19 mouse cellular contexts compared by ENCODE assay signal in the genomic region with DNA sequence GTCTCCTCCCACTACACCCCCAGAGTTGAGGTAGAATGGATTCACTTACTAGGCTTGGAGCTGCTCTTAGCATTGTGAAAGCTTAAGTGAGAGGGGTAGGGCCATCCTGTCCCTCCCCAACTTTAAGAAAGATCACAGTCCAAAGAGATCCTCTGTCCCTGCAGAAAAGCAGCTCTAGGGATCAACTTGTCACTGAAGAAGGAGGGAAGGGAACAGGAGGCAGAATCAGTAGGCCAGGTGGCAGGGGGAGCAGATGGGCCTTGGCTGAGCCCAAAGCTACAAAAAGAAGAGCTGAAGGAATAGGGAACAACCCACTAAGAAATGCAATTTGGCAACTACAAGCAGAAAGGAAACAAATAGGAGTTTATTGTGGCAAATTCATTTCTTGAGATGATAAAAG.
DNase-seq lines count a peak whose midpoint lies in the region; ATAC-seq lines count a peak whose summit lies in the region.
"Had no signal": no experiment of that assay in that cellular context is flagged by ENCODE, and none has a peak within 500 bp of the region (broad histone marks: within the 10 kb centered on the region; RNA-seq: fewer than 3 reads in every experiment).

No protein-coding gene starts in this region.

- no peaks in the 10 kb centered on the region for H3K36me3 ChIP-seq in forebrain, embryonic 13.5 days (ENCODE audit: poor library complexity, severe bottlenecking)
- no peaks in the 10 kb centered on the region for H3K36me3 ChIP-seq in forebrain, embryonic 10.5 days (replicated peaks)
- H3K36me3 ChIP-seq: embryonic facial prominence, embryonic 13.5 days; limb, embryonic 10.5 days; midbrain, embryonic 12.5 days; neural tube, embryonic 13.5 days had no signal

- H3K9me3 ChIP-seq in forebrain, embryonic 13.5 days (replicated peaks) = no peaks in the 10 kb centered on the region
- H3K9me3 ChIP-seq in forebrain, embryonic 10.5 days = no peaks in the 10 kb centered on the region
- H3K9me3 ChIP-seq: embryonic facial prominence, embryonic 13.5 days; limb, embryonic 10.5 days; midbrain, embryonic 12.5 days; neural tube, embryonic 13.5 days had no signal

- no peak overlapping the region for H3K4me3 ChIP-seq in forebrain, embryonic 13.5 days
- no peak overlapping the region for H3K4me3 ChIP-seq in forebrain, embryonic 10.5 days
- H3K4me3 ChIP-seq: embryonic facial prominence, embryonic 13.5 days; limb, embryonic 10.5 days; midbrain, embryonic 12.5 days; neural tube, embryonic 13.5 days had no signal

- peak; percentile 64; the same call in 1 of the 2 replicates for ATAC-seq in forebrain, embryonic 13.5 days
- ATAC-seq: liver, postnatal 0 days had no signal

- H3K27ac ChIP-seq in forebrain, embryonic 13.5 days = 0 out of 2 replicates have a peak overlapping the region, but pooled peaks have one; percentile 37
- no peak overlapping the region for H3K27ac ChIP-seq in forebrain, embryonic 10.5 days
- H3K27ac ChIP-seq: embryonic facial prominence, embryonic 13.5 days; kidney, postnatal 0 days; limb, embryonic 10.5 days; midbrain, embryonic 12.5 days; neural tube, embryonic 13.5 days had no signal

- no peaks in the 10 kb centered on the region for H3K27me3 ChIP-seq in forebrain, embryonic 13.5 days
- no peaks in the 10 kb centered on the region for H3K27me3 ChIP-seq in forebrain, embryonic 10.5 days (ENCODE audit: poor library complexity, severe bottlenecking)
- H3K27me3 ChIP-seq: embryonic facial prominence, embryonic 13.5 days; midbrain, embryonic 12.5 days; neural tube, embryonic 13.5 days had no signal

- peaks cover 21% of the 10 kb centered on the region; the same call in 1 of the 2 replicates for H3K4me1 ChIP-seq in forebrain, embryonic 13.5 days
- H3K4me1 ChIP-seq in forebrain, embryonic 10.5 days = no peaks in the 10 kb centered on the region
- H3K4me1 ChIP-seq: limb, embryonic 10.5 days; midbrain, embryonic 12.5 days had no signal

- H3K9ac ChIP-seq in forebrain, embryonic 13.5 days = no peak overlapping the region
- H3K9ac ChIP-seq: embryonic facial prominence, embryonic 13.5 days; liver, postnatal 0 days; midbrain, embryonic 12.5 days; neural tube, embryonic 13.5 days had no signal

- intact Hi-C loops in left cerebral cortex, postnatal 4 days (cut with DNase I) = no loop called here
- intact Hi-C loops in left cerebral cortex, postnatal 10 days (cut with DNase I) = loop anchor here (10.0 kb wide), 1 partner anchor 631 kb away; a partner anchor contains a TSS

- DNase-seq in forebrain, embryonic 10.5 days (ENCODE audit: extremely low spot score, low spot score) = no peak
- peak; percentile 51 for DNase-seq in left cerebral cortex, postnatal 4 days
- no peak for DNase-seq in left cerebral cortex, postnatal 10 days (ENCODE audit: extremely low spot score in 1 of 2, low spot score in 2 of 2)
- DNase-seq in layer of hippocampus, adult 8-10 months (ENCODE audit: low spot score in 2 of 2) = peak; percentile 42 to 44
- DNase-seq in c-Kit-positive CD71-positive TER-119-positive erythroid progenitor cells, embryonic 14.5 days (ENCODE audit: low spot score) = no peak
- DNase-seq in thymus, postnatal 25 days = no peak
- DNase-seq: B cell, adult 2 months; gastrocnemius, postnatal 36 days; kidney, adult 11 months; liver, postnatal 0 days; lung, postnatal 10 days; spleen, adult 18-20 months; thymus, adult 18-20 months had no signal

- H3K4me2 ChIP-seq in forebrain, embryonic 13.5 days = no peak overlapping the region
- H3K4me2 ChIP-seq: embryonic facial prominence, embryonic 13.5 days; midbrain, embryonic 12.5 days; neural tube, embryonic 13.5 days had no signal

Comparison
In these comparisons a context has a peak if more than half of its experiments do, and no peak if none do; other contexts are left out.
1. DNase-seq: peak in left cerebral cortex, postnatal 4 days (single experiment) and layer of hippocampus, adult 8-10 months (2 of 2); none in forebrain, embryonic 10.5 days (single experiment), left cerebral cortex, postnatal 10 days (0 of 2), c-Kit-positive CD71-positive TER-119-positive erythroid progenitor cells, embryonic 14.5 days (single experiment) and thymus, postnatal 25 days (single experiment).